Mouse (Mus musculus) limb, embryonic 11.5 days (tissue): ENCODE results near the gene Man2a2. TPM values are rescaled to one million over a fixed set of nuclear protein-coding genes. Genes with fewer than 3 reads are reported as not detected.

Source experiments
- ATAC-seq: fragments of 200-750 bp; cut with Nextera tagmentation; 2 replicates; pipeline ENCODE4 v1.8.0; 2017; ENCODE audit warnings: low read depth; ENCODE audit not compliant: insufficient number of reproducible peaks, low FRiP score, low TSS enrichment
- DNase-seq: peaks from one replicate; pipeline ENCODE4 v3.0.0-alpha.2; 2015; ENCODE audit warnings: low spot score
- H3K27ac ChIP-seq: fragments of 300-500 bp; sonication (generic); replicated peaks from 2 replicates; pipeline ENCODE4 v1.5.1; 2014; ENCODE audit warnings: low read depth, mild to moderate bottlenecking, low read length
- H3K27me3 ChIP-seq: fragments of 300-500 bp; sonication (generic); 2 replicates; pipeline ENCODE4 v1.6.1; 2014; ENCODE audit warnings: mild to moderate bottlenecking, low read length, mixed read lengths; ENCODE audit not compliant: control insufficient read depth, insufficient read depth
- H3K36me3 ChIP-seq: fragments of 300-500 bp; sonication (generic); 2 replicates; pipeline ENCODE4 v1.6.1; 2014; ENCODE audit warnings: mild to moderate bottlenecking, low read length, moderate library complexity, mixed read lengths; ENCODE audit not compliant: control insufficient read depth, insufficient read depth
- H3K4me1 ChIP-seq: fragments of 300-500 bp; sonication (generic); 2 replicates; pipeline ENCODE4 v1.6.1; 2014; ENCODE audit warnings: low read length, mixed read lengths; ENCODE audit not compliant: control insufficient read depth, insufficient read depth
- H3K4me2 ChIP-seq: fragments of 300-500 bp; sonication (generic); 2 replicates; pipeline ENCODE4 v1.6.1; 2014; ENCODE audit warnings: low read depth, mild to moderate bottlenecking, moderate library complexity; ENCODE audit not compliant: severe bottlenecking
- H3K4me3 ChIP-seq: fragments of 300-500 bp; sonication (generic); 2 replicates; pipeline ENCODE4 v1.5.1; 2014; ENCODE audit warnings: low read depth, low read length
- H3K9ac ChIP-seq: fragments of 300-500 bp; sonication (generic); 2 replicates; pipeline ENCODE4 v1.6.1; 2014; ENCODE audit warnings: mild to moderate bottlenecking, low read length
- H3K9me3 ChIP-seq: fragments of 300-500 bp; sonication (generic); 2 replicates; pipeline ENCODE4 v1.6.1; 2016; ENCODE audit warnings: low read length; ENCODE audit not compliant: control insufficient read depth
- WGBS: fragments of 180-500 bp; shearing (Covaris S2); extraction: QIAGEN DNeasy Blood & Tissue Kit; methylation state at CpG from one replicate; pipeline ENCODE4 v1.1.7; 2014; 5-methylcytosine and 5-hydroxymethylcytosine counted together
- polyA plus RNA-seq: library from polyadenylated mRNA; unstranded; fragments of >200 nt; fragmentation: Nextera tagmentation; extraction: Ambion mirVana; gene quantifications from 2 replicates; pipeline ENCODE4 v1.2.1, GENCODE M21; 2014

Man2a2 gene
- 12.5 and 15.1 TPM in 2 replicates for polyA plus RNA-seq

DNA sequence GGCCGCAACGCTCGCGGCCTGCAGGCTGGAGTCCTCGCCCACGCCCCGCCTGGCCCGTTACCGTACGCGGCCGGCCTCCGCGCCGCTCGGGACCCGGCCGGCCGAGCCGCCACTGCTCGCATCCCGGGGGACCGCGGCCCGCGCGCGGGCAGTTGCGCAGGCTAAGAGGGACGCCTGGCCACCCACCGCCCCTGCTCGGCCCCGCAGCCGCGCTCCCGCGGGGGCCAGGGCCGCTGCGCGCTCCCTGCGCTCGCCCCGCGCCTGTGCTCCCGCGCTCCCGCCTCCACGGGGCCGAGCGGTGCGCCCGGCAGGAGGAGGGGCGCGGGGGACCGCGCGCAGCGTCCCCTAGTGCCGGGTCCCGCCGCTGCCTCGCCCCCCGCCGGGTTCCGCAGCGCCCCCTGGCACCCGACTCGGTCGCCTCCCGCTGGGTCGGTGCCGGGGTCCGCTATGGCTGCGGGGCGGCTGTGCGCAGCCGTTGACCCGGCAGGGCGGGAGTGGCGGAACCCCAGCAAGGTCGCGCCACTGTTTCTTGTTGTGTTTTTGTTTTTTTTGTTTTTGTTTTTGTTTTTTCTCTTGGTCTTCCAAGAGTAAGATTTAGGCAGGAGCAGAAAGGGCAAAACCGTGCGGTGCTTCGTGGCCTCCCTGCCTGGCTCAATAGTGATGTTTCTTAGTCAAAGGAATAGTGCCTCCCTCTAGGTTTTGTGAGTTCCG, at the start of gene Man2a2:
Gene Man2a2 (minus strand): TSS at position 335 of the 711 bp plus-strand sequence.
- peak within 1 kb of the TSS; percentile 71 for H3K4me2 ChIP-seq
- H3K9ac ChIP-seq = peak within 1 kb of the TSS; percentile 93
- peak; percentile 41; the same call in 1 of the 2 replicates for ATAC-seq
- peak within 1 kb of the TSS; percentile 65 for H3K4me3 ChIP-seq
- no peaks in the 10 kb centered on the region for H3K9me3 ChIP-seq
- H3K4me1 ChIP-seq = peaks cover 9% of the 10 kb centered on the region; the same call in 1 of the 2 replicates
- peak within 1 kb of the TSS; percentile 65 for H3K27ac ChIP-seq
- WGBS = under 1% methylated on average over 58 of the region's 86 CpGs
- peaks cover 16% of the 10 kb centered on the region for H3K36me3 ChIP-seq
- DNase-seq = peak; percentile 78
- no peaks in the 10 kb centered on the region for H3K27me3 ChIP-seq

DNA sequence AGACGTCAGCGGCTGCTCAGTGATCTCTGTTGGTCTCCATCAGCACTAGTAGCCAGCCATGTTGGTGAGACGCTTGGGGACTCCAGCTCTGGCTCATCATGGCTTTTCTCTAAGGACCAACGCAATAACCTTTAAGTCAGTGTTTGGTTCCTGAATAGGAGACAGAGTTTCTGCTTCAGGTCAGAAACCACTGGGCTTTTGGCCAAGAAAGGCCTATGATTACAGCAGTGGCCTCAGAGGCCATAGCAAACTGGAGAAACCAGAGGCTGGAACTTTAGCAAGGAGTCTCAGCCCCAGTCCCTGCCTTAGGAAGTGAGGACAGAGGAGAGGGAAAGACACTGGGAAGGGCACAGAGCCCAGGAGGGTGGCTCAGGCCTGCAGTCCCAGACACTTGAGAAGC, 49.4 kb upstream of the Man2a2 start:
- Histone ChIP-seq H3K9ac (no peak overlapping the region), H3K9me3 (no peaks in the 10 kb centered on the region), H3K27ac (no peak overlapping the region), H3K36me3 (no peaks in the 10 kb centered on the region), H3K4me3 (no peak overlapping the region), H3K27me3 (no peaks in the 10 kb centered on the region), H3K4me2 (no peak overlapping the region), H3K4me1 (no peaks in the 10 kb centered on the region)
- DNase-seq (no peak), ATAC-seq (no peak)
- 90% methylated on average over 4 of the region's 4 CpGs for WGBS

DNA sequence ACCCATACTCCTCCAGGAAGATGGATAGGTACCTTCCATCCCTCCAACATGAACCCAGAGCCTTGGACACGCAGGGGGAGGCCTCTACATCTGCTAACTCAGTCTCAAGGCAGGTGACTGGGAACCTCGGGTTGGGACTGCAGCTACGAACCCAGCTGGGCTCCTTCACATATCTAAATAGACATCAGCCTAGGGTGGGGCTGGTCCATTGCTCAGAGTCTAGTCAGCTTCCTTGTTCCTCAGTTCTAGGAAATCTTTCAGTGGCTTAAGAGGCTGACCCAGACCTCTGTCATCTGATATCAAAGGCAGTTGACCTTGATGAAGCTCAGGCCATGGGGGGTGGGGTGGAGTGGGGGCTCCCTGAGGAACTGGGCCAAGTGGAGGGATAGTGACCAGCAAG, 48.1 kb upstream of the Man2a2 start:
- Histone ChIP-seq H3K9me3 (no peaks in the 10 kb centered on the region), H3K4me2 (no peak overlapping the region), H3K36me3 (no peaks in the 10 kb centered on the region)

GRCm38 (mm10) chr7:80418036-80418435, 46.9 kb upstream of the Man2a2 start:
- Histone ChIP-seq H3K9ac (no peak overlapping the region), H3K4me3 (no peak overlapping the region), H3K27ac (no peak overlapping the region), H3K36me3 (no peaks in the 10 kb centered on the region), H3K4me2 (no peak overlapping the region), H3K9me3 (no peaks in the 10 kb centered on the region), H3K27me3 (no peaks in the 10 kb centered on the region), H3K4me1 (no peaks in the 10 kb centered on the region)
- 85% methylated on average over 3 of the region's 3 CpGs for WGBS
- ATAC-seq (no peak), DNase-seq (no peak)

More for the DNA sequence above, 48.1 kb upstream of the Man2a2 start:
- 58% methylated on average over 3 of the region's 3 CpGs for WGBS
- H3K4me3 ChIP-seq = no peak overlapping the region
- no peaks in the 10 kb centered on the region for H3K4me1 ChIP-seq
- no peak overlapping the region for H3K27ac ChIP-seq
- DNase-seq (no peak), ATAC-seq (no peak)
- H3K27me3 ChIP-seq = no peaks in the 10 kb centered on the region
- H3K9ac ChIP-seq = no peak overlapping the region

DNA sequence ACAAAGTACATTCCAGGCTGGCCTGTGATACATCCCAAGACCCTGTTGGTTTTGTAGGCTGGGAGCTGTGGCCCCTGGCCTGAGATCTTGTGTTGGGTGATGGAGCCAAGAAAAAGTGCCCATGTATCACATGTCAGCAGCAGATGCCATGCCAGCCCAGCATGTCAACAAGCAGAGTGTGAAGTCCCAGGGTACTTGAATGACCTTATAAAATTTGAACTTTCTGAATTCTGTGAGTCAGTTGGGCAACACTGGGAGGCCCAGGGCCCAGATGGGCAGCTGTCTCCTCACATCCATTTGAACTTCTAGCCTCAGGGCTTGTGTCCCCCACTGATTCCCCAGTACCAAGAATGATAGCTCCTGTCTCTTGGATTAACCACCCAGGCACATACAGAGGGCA, 46.4 kb upstream of the Man2a2 start:
- no peak overlapping the region for H3K27ac ChIP-seq
- ATAC-seq = no peak
- no peak for DNase-seq
- no peaks in the 10 kb centered on the region for H3K9me3 ChIP-seq
- H3K27me3 ChIP-seq = no peaks in the 10 kb centered on the region
- H3K4me3 ChIP-seq = no peak overlapping the region
- no peak overlapping the region for H3K4me2 ChIP-seq
- H3K4me1 ChIP-seq = no peaks in the 10 kb centered on the region
- no peak overlapping the region for H3K9ac ChIP-seq
- H3K36me3 ChIP-seq = no peaks in the 10 kb centered on the region

DNA sequence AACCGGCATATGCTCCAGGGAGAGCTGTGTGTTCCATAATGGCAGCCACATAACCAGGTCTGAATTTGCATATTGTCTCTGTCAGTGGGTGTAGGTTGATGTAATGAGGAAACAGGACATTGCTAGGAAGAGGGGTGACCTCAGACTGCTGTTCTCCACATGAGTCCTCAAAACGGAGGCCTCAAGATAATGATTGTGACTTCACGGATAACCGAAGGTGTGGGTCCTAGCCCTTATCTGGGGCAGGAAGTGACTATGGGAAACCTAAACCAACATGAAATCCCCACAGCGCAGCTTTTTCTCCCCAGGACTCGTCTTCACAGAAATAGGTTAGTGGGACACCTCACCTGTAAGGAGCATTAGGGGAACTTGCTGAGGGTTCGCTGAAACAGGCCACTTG, 45.8 kb upstream of the Man2a2 start:
- no peak for DNase-seq
- H3K4me2 ChIP-seq = no peak overlapping the region
- 87% methylated on average over 7 of the region's 7 CpGs for whole genome bisulfite sequencing
- H3K9me3 ChIP-seq = no peaks in the 10 kb centered on the region
- no peak for ATAC-seq
- no peaks in the 10 kb centered on the region for H3K27me3 ChIP-seq
- no peaks in the 10 kb centered on the region for H3K36me3 ChIP-seq
- H3K4me3 ChIP-seq = no peak overlapping the region
- no peak overlapping the region for H3K9ac ChIP-seq
- no peak overlapping the region for H3K27ac ChIP-seq
- no peaks in the 10 kb centered on the region for H3K4me1 ChIP-seq

DNA sequence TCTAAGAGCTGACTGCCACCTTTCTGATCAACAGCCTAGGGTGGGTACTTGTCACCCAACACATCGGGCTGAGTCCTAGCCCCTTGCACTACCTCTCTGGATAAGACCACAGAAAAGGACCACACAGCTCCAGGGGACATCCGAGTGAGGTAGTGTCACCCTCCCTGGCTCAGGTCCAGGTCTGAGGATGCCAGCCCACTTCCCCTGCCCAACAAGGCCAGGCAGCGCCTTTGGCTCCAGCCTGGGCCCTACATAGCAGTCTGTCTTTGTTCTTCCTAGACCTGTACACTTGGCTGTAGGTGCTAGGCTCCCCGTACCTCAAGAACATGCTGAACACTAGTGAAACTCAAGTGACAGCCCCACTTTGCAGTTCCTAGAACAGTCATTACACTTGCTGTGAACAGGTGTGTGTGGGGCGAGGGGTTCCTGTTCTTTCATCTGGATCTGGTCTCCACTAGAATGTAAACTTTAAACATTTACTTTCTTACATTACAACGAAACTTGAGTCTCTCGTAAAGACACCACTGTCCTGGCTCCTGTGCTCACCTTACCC, 43.2 kb upstream of the Man2a2 start:
- Histone ChIP-seq H3K4me2 (no peak overlapping the region), H3K27ac (no peak overlapping the region), H3K36me3 (no peaks in the 10 kb centered on the region), H3K27me3 (no peaks in the 10 kb centered on the region), H3K4me1 (no peaks in the 10 kb centered on the region), H3K4me3 (no peak overlapping the region), H3K9me3 (no peaks in the 10 kb centered on the region), H3K9ac (no peak overlapping the region)
- 84% methylated on average over 7 of the region's 7 CpGs for WGBS
- ATAC-seq (no peak), DNase-seq (no peak)

DNA sequence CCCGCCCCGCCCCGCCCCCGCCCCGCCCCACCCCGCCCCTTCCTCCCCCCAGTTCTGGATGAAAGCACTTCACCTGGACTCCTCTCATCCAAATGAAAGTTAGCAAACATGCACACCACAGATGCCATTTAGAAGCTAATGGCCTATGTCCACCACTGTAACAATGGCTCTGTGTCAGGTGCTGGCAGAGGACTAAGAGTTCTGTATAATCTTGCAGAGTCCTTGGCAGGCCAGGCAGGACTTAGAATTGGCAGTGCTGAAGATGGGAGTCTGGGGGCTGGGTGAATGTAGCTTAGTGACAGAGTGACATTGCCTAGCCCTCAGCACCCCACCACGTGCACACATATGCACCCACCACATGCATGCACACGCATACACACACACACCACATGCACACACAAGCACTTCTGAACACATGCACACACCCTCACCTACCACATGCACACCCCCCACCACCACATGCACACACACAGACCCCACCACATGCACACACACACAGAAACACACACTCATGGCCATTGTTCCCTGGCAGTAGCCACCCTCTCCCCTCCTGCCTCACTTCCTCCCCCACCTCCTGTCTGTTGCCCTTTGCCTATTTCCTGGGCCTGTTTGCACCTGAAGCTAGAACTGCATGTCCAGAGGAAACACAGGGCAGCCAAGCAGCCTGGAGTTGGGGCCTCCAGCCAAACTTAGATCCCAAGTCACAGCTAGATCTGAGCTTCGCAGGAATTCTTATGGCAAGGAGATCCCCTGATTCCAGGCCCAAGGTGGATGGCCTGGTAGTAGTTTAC, 42.5 kb upstream of the Man2a2 start:
- Histone ChIP-seq H3K9me3 (no peaks in the 10 kb centered on the region), H3K36me3 (no peaks in the 10 kb centered on the region)
- 84% methylated on average over 9 of the region's 9 CpGs for WGBS

More for the DNA sequence above, 42.5 kb upstream of the Man2a2 start:
- Histone ChIP-seq H3K9ac (no peak overlapping the region), H3K27me3 (no peaks in the 10 kb centered on the region), H3K27ac (no peak overlapping the region), H3K4me2 (no peak overlapping the region), H3K4me1 (no peaks in the 10 kb centered on the region), H3K4me3 (no peak overlapping the region)
- no peak for ATAC-seq
- no peak for DNase-seq
